Mouse (Mus musculus) MEL (cell line): ENCODE measurements around the gene Snd1. TPM values are rescaled to one million over a fixed set of nuclear protein-coding genes. Genes with fewer than 3 reads are reported as not detected.

ENCODE experiments used
- DNase-seq: peaks from one replicate; pipeline ENCODE4 v3.0.0; 2011; ENCODE audit warnings: low read depth, low spot score
- H3K27ac ChIP-seq: 2 replicates; pipeline ENCODE4 v1.5.1; 2012; ENCODE audit warnings: low read depth, mild to moderate bottlenecking, control low read depth, low read length, moderate library complexity; ENCODE audit not compliant: control insufficient read depth
- H3K27me3 ChIP-seq, 2 experiments: fragments of 150-350 bp in 1 of 2; sonication (generic) in 1 of 2; 2 replicates each; pipeline ENCODE4 v1.6.1; 2012; ENCODE audit warnings: low read length in 2 of 2, mild to moderate bottlenecking in 2 of 2, improper control_type of control experiment in 1 of 2, moderate library complexity in 1 of 2; ENCODE audit not compliant: insufficient read depth in 2 of 2, control insufficient read depth in 1 of 2
- H3K36me3 ChIP-seq, 2 experiments: 2 replicates each; pipeline ENCODE4 v1.6.1; 2012 to 2014; ENCODE audit warnings: low read length in 2 of 2, improper control_type of control experiment in 1 of 2, inconsistent platforms in 1 of 2, mild to moderate bottlenecking in 1 of 2; ENCODE audit not compliant: insufficient read depth in 2 of 2, control insufficient read depth in 1 of 2
- H3K4me1 ChIP-seq, 2 experiments: fragments of 150-350 bp in 1 of 2; sonication (generic) in 1 of 2; 2 replicates each; pipeline ENCODE4 v1.6.1; 2012; ENCODE audit warnings: low read length in 2 of 2, improper control_type of control experiment in 1 of 2, mild to moderate bottlenecking in 1 of 2; ENCODE audit not compliant: insufficient read depth in 2 of 2, control insufficient read depth in 1 of 2
- H3K4me3 ChIP-seq, 2 experiments: fragments of 150-350 bp in 1 of 2; sonication (generic) in 1 of 2; 2 replicates each; pipeline ENCODE4 v1.5.1; 2012; ENCODE audit warnings: low read depth in 2 of 2, low read length in 2 of 2, mild to moderate bottlenecking in 2 of 2, moderate library complexity in 2 of 2, control low read depth in 1 of 2, improper control_type of control experiment in 1 of 2; ENCODE audit not compliant: control insufficient read depth in 1 of 2, insufficient read depth in 1 of 2
- H3K79me2 ChIP-seq: 2 replicates; pipeline ENCODE4 v1.6.1; 2012; ENCODE audit warnings: mild to moderate bottlenecking, low read length, moderate library complexity; ENCODE audit not compliant: control insufficient read depth, poor library complexity, insufficient read depth
- H3K9ac ChIP-seq: 2 replicates; pipeline ENCODE4 v1.6.1; 2012; ENCODE audit warnings: low read depth, mild to moderate bottlenecking, control low read depth, low read length, moderate library complexity; ENCODE audit not compliant: control insufficient read depth, poor library complexity, severe bottlenecking
- H3K9me3 ChIP-seq: fragments of 150-350 bp; sonication (generic); replicated peaks from 2 replicates; pipeline ENCODE4 v1.6.1; 2012; ENCODE audit warnings: mild to moderate bottlenecking, low read length, improper control_type of control experiment, moderate library complexity; ENCODE audit not compliant: insufficient read depth
- BHLHE40 ChIP-seq: IDR thresholded peaks from 2 replicates; pipeline ENCODE4 v1.6.1; 2012; ENCODE audit warnings: low read depth, mild to moderate bottlenecking, inconsistent platforms, low read length, improper control_type of control experiment, borderline replicate concordance
- ELF1 ChIP-seq: IDR thresholded peaks from 2 replicates; pipeline ENCODE4 v1.6.1; 2014; ENCODE audit warnings: low read depth, mild to moderate bottlenecking, inconsistent platforms, low read length, improper control_type of control experiment, moderate library complexity
- ETS1 ChIP-seq: IDR thresholded peaks from 2 replicates; pipeline ENCODE4 v1.6.1; 2012; ENCODE audit warnings: low read depth, mild to moderate bottlenecking, inconsistent platforms, low read length, improper control_type of control experiment, moderate library complexity
- GABPA ChIP-seq: IDR thresholded peaks from 2 replicates; pipeline ENCODE4 v1.6.1; 2012; ENCODE audit warnings: low read depth, mild to moderate bottlenecking, inconsistent platforms, low read length, improper control_type of control experiment, moderate library complexity
- HCFC1 ChIP-seq: IDR thresholded peaks from 2 replicates; pipeline ENCODE4 v1.6.1; 2012; ENCODE audit warnings: low read depth, mild to moderate bottlenecking, inconsistent platforms, low read length, improper control_type of control experiment, moderate library complexity
- MAX ChIP-seq: IDR thresholded peaks from 2 replicates; pipeline ENCODE4 v1.6.1; 2011; ENCODE audit warnings: low read length, improper control_type of control experiment
- MAZ ChIP-seq: IDR thresholded peaks from 2 replicates; pipeline ENCODE4 v1.6.1; 2012; ENCODE audit warnings: low read depth, mild to moderate bottlenecking, inconsistent platforms, low read length, improper control_type of control experiment
- MEF2A ChIP-seq: IDR thresholded peaks from 2 replicates; pipeline ENCODE4 v1.6.1; 2014; ENCODE audit warnings: low read depth, mild to moderate bottlenecking, inconsistent platforms, low read length, improper control_type of control experiment; ENCODE audit not compliant: poor library complexity, insufficient replicate concordance, severe bottlenecking; ENCODE audit errors: extremely low read depth
- MYB ChIP-seq: IDR thresholded peaks from 2 replicates; pipeline ENCODE4 v1.6.1; 2011; ENCODE audit warnings: mild to moderate bottlenecking, low read depth, low read length, improper control_type of control experiment
- NELFE ChIP-seq: IDR thresholded peaks from 2 replicates; pipeline ENCODE4 v1.6.1; 2011; ENCODE audit warnings: low read depth, low read length, improper control_type of control experiment
- POLR2AphosphoS2 ChIP-seq: IDR thresholded peaks from 2 replicates; pipeline ENCODE4 v1.6.1; 2011; ENCODE audit warnings: low read length, improper control_type of control experiment
- RAD21 ChIP-seq: IDR thresholded peaks from 2 replicates; pipeline ENCODE4 v1.6.1; 2011; ENCODE audit warnings: mild to moderate bottlenecking, low read depth, low read length, improper control_type of control experiment
- SIN3A ChIP-seq: IDR thresholded peaks from 2 replicates; pipeline ENCODE4 v1.6.1; 2012; ENCODE audit warnings: low read length, improper control_type of control experiment, inconsistent platforms
- TBP ChIP-seq: IDR thresholded peaks from 2 replicates; pipeline ENCODE4 v1.8.0; 2011; ENCODE audit warnings: low read depth, low read length, improper control_type of control experiment
- USF1 ChIP-seq: IDR thresholded peaks from 2 replicates; pipeline ENCODE4 v1.6.1; 2014; ENCODE audit warnings: low read depth, mild to moderate bottlenecking, inconsistent platforms, low read length, improper control_type of control experiment, moderate library complexity
- USF2 ChIP-seq, 2 experiments: IDR thresholded peaks; 2 replicates each; pipeline ENCODE4 v1.6.1; 2011 to 2012; ENCODE audit warnings: improper control_type of control experiment in 2 of 2, low read length in 2 of 2, borderline replicate concordance in 1 of 2, inconsistent platforms in 1 of 2, low read depth in 1 of 2, mild to moderate bottlenecking in 1 of 2; ENCODE audit not compliant: insufficient read depth in 1 of 2
- ZC3H11A ChIP-seq: IDR thresholded peaks from 2 replicates; pipeline ENCODE4 v1.6.1; 2012; ENCODE audit warnings: low read depth, mild to moderate bottlenecking, inconsistent platforms, low read length, improper control_type of control experiment
- polyA plus RNA-seq, 2 experiments: library from polyadenylated mRNA; stranded (reverse) in 1 of 2; unstranded in 1 of 2; fragments of >175 nt in 1 of 2; fragments of >200 nt in 1 of 2; gene quantifications; 2 replicates each; pipeline versions ENCODE4 v1.2.1 to v1.2.4; 2012; ENCODE audit warnings: low replicate concordance in 2 of 2, low read depth in 1 of 2; ENCODE audit not compliant: insufficient read length in 2 of 2, insufficient read depth in 1 of 2, missing spikeins in 1 of 2
- total RNA-seq: library from RNA; depleted of rRNA; stranded (reverse); fragments of 300-350 nt; gene quantifications from 2 replicates; pipeline ENCODE4 v1.2.3, GENCODE M21; 2012

Gene Snd1
- total and polyA plus RNA-seq, 3 experiments = 192 to 280 TPM; not detected in 1

DNA sequence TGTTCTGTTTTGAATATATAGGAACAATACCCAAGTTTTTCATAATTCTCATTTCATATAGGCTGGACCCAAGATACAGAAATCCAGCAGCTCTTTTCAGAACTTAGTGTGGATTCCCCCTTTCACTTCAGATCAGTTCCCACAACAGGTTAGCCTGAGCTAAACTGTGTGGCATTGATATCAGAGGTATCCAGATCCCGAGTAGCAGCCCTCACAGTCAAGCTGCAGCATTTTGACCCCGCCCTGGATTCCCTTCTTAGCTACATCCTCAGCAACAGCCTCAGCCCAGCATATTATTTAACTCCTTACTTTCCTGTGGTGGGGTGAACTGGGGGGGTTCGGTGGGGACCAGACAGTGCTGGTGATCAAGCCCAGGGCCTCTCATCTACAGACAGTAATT is 128.5 kb downstream of the Snd1 start:
- peaks cover 22 to 50% of the 10 kb centered on the region in 2 experiments for H3K36me3 ChIP-seq
- H3K79me2 ChIP-seq = peaks cover 1% of the 10 kb centered on the region; the same call in 1 of the 2 replicates
- H3K27me3 ChIP-seq = no peaks in the 10 kb centered on the region
- no peaks in the 10 kb centered on the region for H3K9me3 ChIP-seq
- no peak overlapping the region for H3K4me3 ChIP-seq
- no peak overlapping the region for H3K9ac ChIP-seq
- TF ChIP-seq ELF1 (no peak), ETS1 (no peak), HCFC1 (no peak), USF1 (no peak), MAZ (no peak), SIN3A (no peak)
- DNase-seq = peak; percentile 35
- peaks cover 24 to 33% of the 10 kb centered on the region in 2 experiments for H3K4me1 ChIP-seq
- no peak overlapping the region for H3K27ac ChIP-seq

DNA sequence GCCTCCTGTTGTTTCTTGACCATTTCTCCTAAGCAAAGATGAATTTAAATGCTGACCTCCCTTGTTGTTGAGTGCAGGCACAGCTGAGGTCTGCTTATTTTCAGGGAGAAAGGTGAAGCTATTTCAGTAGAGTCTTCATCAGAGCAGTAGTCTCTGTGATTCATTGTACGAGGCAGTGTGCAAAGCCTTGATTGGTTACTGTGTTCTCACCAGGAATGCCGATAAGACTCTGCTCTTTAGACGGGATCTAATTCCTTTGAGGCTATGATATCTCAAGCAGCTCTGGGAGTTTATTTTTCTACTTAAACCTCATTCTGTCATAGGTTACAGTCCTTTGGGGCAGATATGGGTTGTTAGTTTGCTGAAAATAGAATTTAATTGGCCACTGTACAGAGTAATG is 128.9 kb downstream of the Snd1 start:
- no peak for TF ChIP-seq ELF1
- TF ChIP-seq TBP = no peak
- no peak for TF ChIP-seq MAX
- TF ChIP-seq BHLHE40 = no peak
- TF ChIP-seq GABPA = no peak
- no peak for TF ChIP-seq NELFE
- TF ChIP-seq ZC3H11A = no peak
- no peak for TF ChIP-seq USF2 (IDR thresholded peaks at IDR 0.05; ENCODE audit: borderline replicate concordance in 1 of 2, insufficient read depth in 1 of 2, low read depth in 1 of 2, low read length in 2 of 2)
- TF ChIP-seq RAD21 = no peak
- no peak for TF ChIP-seq POLR2AphosphoS2
- TF ChIP-seq MEF2A = no peak
- TF ChIP-seq MAZ = no peak
- no peak for TF ChIP-seq MYB
- TF ChIP-seq, all 39 proteins: peak for 0
- H3K36me3 ChIP-seq = peaks cover 22 to 46% of the 10 kb centered on the region in 2 experiments
- no peaks in the 10 kb centered on the region for H3K9me3 ChIP-seq
- peaks cover 19 to 31% of the 10 kb centered on the region in 2 experiments for H3K4me1 ChIP-seq
- H3K27me3 ChIP-seq = no peaks in the 10 kb centered on the region
- peaks cover 1% of the 10 kb centered on the region; the same call in 1 of the 2 replicates for H3K79me2 ChIP-seq
- no peak overlapping the region for H3K27ac ChIP-seq
- H3K9ac ChIP-seq = no peak overlapping the region
- DNase-seq = no peak
- no peak overlapping the region for H3K4me3 ChIP-seq
